ENCODE assay signal across 14 mouse cellular contexts in genomic region chr8:119433582-119434174, GRCm38 (mm10). TPM values are rescaled to one million over a fixed set of nuclear protein-coding genes. Genes with fewer than 3 reads are reported as not detected.
DNase-seq lines count a peak whose midpoint lies in the region; ATAC-seq and TF ChIP-seq lines count a peak whose summit lies in the region.
"Had no signal": no experiment of that assay in that cellular context is flagged by ENCODE, and none has a peak within 500 bp of the region (broad histone marks: within the 10 kb centered on the region; RNA-seq: fewer than 3 reads in every experiment).

Osgin1 (plus strand) TSS chr8:119434124.

- no peak for TF ChIP-seq POLR2A in small intestine, adult 2 months (IDR thresholded peaks at IDR 0.05; ENCODE audit: low read depth, low read length)

- no peaks in the 10 kb centered on the region for H3K9me3 ChIP-seq in forebrain, embryonic 10.5 days
- H3K9me3 ChIP-seq in forebrain, embryonic 14.5 days (replicated peaks; ENCODE audit: control insufficient read depth, low read length) = no peaks in the 10 kb centered on the region
- H3K9me3 ChIP-seq in megakaryocyte, embryonic 14.5 days = no peaks in the 10 kb centered on the region
- H3K9me3 ChIP-seq: embryonic facial prominence, embryonic 13.5 days; forebrain, embryonic 12.5 days; heart, embryonic 13.5 days; limb, embryonic 15.5 days; stomach, embryonic 15.5 days had no signal

- peaks cover 5% of the 10 kb centered on the region for H3K27me3 ChIP-seq in forebrain, embryonic 10.5 days (ENCODE audit: poor library complexity, severe bottlenecking)
- no peaks in the 10 kb centered on the region for H3K27me3 ChIP-seq in forebrain, embryonic 14.5 days (replicated peaks; ENCODE audit: control insufficient read depth, insufficient read depth, low read length)
- H3K27me3 ChIP-seq in megakaryocyte, embryonic 14.5 days (replicated peaks) = peaks cover 65% of the 10 kb centered on the region
- H3K27me3 ChIP-seq in small intestine, adult 2 months (ENCODE audit: control insufficient read depth, insufficient read depth, low read length) = no peaks in the 10 kb centered on the region
- H3K27me3 ChIP-seq: embryonic facial prominence, embryonic 13.5 days; forebrain, embryonic 12.5 days; limb, embryonic 15.5 days; stomach, embryonic 15.5 days had no signal

- H3K9ac ChIP-seq in forebrain, embryonic 14.5 days (ENCODE audit: low read length) = no peak within 1 kb of the TSS
- H3K9ac ChIP-seq: embryonic facial prominence, embryonic 13.5 days; forebrain, embryonic 12.5 days; heart, embryonic 13.5 days; limb, embryonic 15.5 days; stomach, embryonic 15.5 days had no signal

- TF ChIP-seq CTCF in small intestine, adult 2 months (IDR thresholded peaks at IDR 0.05; ENCODE audit: extremely low read depth, insufficient read length, insufficient replicate concordance, low read depth, low read length) = no peak

- no peak within 1 kb of the TSS for H3K4me3 ChIP-seq in forebrain, embryonic 10.5 days
- H3K4me3 ChIP-seq in forebrain, embryonic 14.5 days (ENCODE audit: low read depth, low read length) = no peak within 1 kb of the TSS
- no peak within 1 kb of the TSS for H3K4me3 ChIP-seq in megakaryocyte, embryonic 14.5 days (replicated peaks)
- no peak within 1 kb of the TSS for H3K4me3 ChIP-seq in small intestine, adult 2 months (ENCODE audit: low read depth, low read length)
- H3K4me3 ChIP-seq: embryonic facial prominence, embryonic 13.5 days; forebrain, embryonic 12.5 days; heart, embryonic 13.5 days; limb, embryonic 15.5 days; stomach, embryonic 15.5 days had no signal

- peaks cover 34% of the 10 kb centered on the region for H3K4me1 ChIP-seq in forebrain, embryonic 10.5 days
- no peaks in the 10 kb centered on the region for H3K4me1 ChIP-seq in forebrain, embryonic 14.5 days (ENCODE audit: control insufficient read depth, insufficient read depth, low read length)
- peaks cover 42% of the 10 kb centered on the region for H3K4me1 ChIP-seq in megakaryocyte, embryonic 14.5 days
- H3K4me1 ChIP-seq in small intestine, adult 2 months (ENCODE audit: control insufficient read depth, insufficient read depth, insufficient read length, low read length) = peaks cover 48% of the 10 kb centered on the region

- 0 out of 2 replicates have a peak within 1 kb of the TSS, but pooled peaks have one; percentile 2 for H3K27ac ChIP-seq in forebrain, embryonic 10.5 days
- no peak within 1 kb of the TSS for H3K27ac ChIP-seq in forebrain, embryonic 14.5 days (ENCODE audit: low read depth, low read length)
- H3K27ac ChIP-seq in small intestine, adult 2 months (ENCODE audit: insufficient read depth, low read depth, low read length) = peak within 1 kb of the TSS; percentile 72
- H3K27ac ChIP-seq: embryonic facial prominence, embryonic 13.5 days; forebrain, embryonic 12.5 days; heart, embryonic 13.5 days; limb, embryonic 15.5 days; stomach, embryonic 15.5 days had no signal

- ATAC-seq in forebrain, embryonic 14.5 days = no peak
- no peak for ATAC-seq in megakaryocyte, adult 5-6 weeks (ENCODE audit: poor library complexity, severe bottlenecking)
- ATAC-seq in cerebellum, adult (ENCODE audit: insufficient number of reproducible peaks, low FRiP score, low TSS enrichment) = no peak

- no peak within 1 kb of the TSS for H3K4me2 ChIP-seq in forebrain, embryonic 14.5 days (ENCODE audit: low read length)
- H3K4me2 ChIP-seq: embryonic facial prominence, embryonic 13.5 days; forebrain, embryonic 12.5 days; heart, embryonic 13.5 days; limb, embryonic 15.5 days; stomach, embryonic 15.5 days had no signal

- 91% methylated on average over 13 of the region's 13 CpGs for WGBS in forebrain, embryonic 10.5 days
- 89% methylated on average over 13 of the region's 13 CpGs for WGBS in forebrain, embryonic 14.5 days
- 91% methylated on average over 13 of the region's 13 CpGs for WGBS in large intestine, adult 2 months
- WGBS in small intestine, adult 2 months = 90% methylated on average over 13 of the region's 13 CpGs

- DNase-seq in forebrain, embryonic 10.5 days (ENCODE audit: extremely low spot score, low spot score) = no peak
- no peak for DNase-seq in forebrain, embryonic 14.5 days (ENCODE audit: low spot score)
- no peak for DNase-seq in large intestine, adult 2 months (ENCODE audit: low read depth, low spot score)
- DNase-seq in cerebellum, postnatal 14 days = no peak
- DNase-seq: cerebellum, postnatal 36 days had no signal

- H3K36me3 ChIP-seq in forebrain, embryonic 10.5 days (replicated peaks) = no peaks in the 10 kb centered on the region
- no peaks in the 10 kb centered on the region for H3K36me3 ChIP-seq in forebrain, embryonic 14.5 days (ENCODE audit: control insufficient read depth, insufficient read depth, low read length)
- H3K36me3 ChIP-seq in megakaryocyte, embryonic 14.5 days (replicated peaks; ENCODE audit: low read length) = no peaks in the 10 kb centered on the region
- H3K36me3 ChIP-seq in small intestine, adult 2 months (ENCODE audit: control insufficient read depth, insufficient read depth, low read length) = no peaks in the 10 kb centered on the region
- H3K36me3 ChIP-seq: embryonic facial prominence, embryonic 13.5 days; forebrain, embryonic 12.5 days; heart, embryonic 13.5 days; limb, embryonic 15.5 days; stomach, embryonic 15.5 days had no signal

RNA-seq across cellular contexts. Expression of gene Osgin1, which starts in this region (rescaled TPM):
- polyA plus RNA-seq in forebrain, embryonic 10.5 days (2016; fragmentation: Nextera tagmentation; extraction: Ambion mirVana) = 0.48 and 0.73 TPM in 2 replicates
- polyA plus RNA-seq in forebrain, embryonic 14.5 days (2014; fragmentation: Nextera tagmentation; extraction: Ambion mirVana) = 0.15 and 0.28 TPM in 2 replicates
- 6.3 and 11.2 TPM in 2 replicates for polyA plus RNA-seq in megakaryocyte, embryonic 14.5 days (2012; ENCODE audit: insufficient read depth, low replicate concordance)
- 6.1 and 6.4 TPM in 2 replicates for total RNA-seq in megakaryocyte, adult 5-6 weeks (2015)
- total RNA-seq in megakaryocyte, adult 5-6 weeks (2017) = 2.5 and 5.7 TPM in 2 replicates
- 55.2 and 117 TPM in 2 replicates for polyA plus RNA-seq in large intestine, adult 2 months (2012; rRNA removed)
- 78.7 and 306 TPM in 2 replicates for polyA plus RNA-seq in small intestine, adult 2 months (2012; rRNA removed)
